Mouse (Mus musculus): ENCODE measurements around the gene Arap2. TPM values are rescaled to one million over a fixed set of nuclear protein-coding genes. Genes with fewer than 3 reads are reported as not detected.
A peak's percentile ranks its signal among the peaks of the same experiment; 100 is the strongest.

Arap2 gene
- 59.8 and 69.9 TPM in 2 replicates for total RNA-seq (2017)

DNA sequence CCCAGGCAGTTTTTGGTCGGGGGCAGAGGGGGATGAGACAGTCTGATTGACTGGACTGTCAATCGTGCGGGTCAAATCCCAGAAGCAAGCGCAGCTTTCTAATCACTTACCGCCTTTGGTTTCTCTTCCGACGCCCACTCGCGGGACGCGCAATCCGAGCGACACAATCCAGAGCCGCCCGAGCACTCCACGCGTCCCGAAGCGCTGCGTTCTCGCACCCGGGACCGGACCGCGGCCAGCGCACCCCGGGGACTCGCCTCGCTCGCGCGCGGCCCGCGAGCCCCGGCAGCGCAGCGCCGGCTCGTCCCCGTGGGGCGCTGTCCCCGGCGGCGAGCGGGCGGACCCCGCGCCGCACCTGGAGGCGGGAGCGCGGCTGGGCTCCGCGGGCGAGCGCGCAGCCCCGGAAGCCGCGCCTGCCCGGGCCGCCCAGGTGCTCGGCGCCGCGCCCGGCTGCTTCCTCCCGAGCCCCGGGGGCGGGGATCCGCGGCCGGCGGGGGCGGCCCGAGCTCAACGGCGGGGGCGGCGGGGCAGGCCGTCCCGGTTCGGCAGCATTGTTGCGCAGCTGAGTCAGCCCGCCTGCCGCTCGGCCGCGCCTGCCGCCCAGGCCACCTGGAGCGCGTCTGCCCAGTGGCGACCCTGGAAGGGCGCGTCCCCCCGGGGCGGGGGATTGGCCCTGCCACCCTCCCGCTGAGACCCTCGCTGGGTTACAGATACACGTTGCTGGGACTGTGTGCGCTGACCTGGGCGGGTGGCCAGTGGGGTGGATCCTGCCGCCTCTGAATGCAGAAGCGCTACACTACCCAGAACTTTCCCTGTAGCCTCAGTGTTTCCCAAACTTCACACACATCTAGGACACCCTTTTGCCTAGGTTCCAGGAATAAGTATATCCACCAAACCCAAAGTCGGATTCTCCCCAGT, at the start of gene Arap2:
Gene Arap2, minus strand, starts transcription at position 376 of the 918 bp plus-strand sequence.
- ATAC-seq (ENCODE audit: extremely low read depth, insufficient number of reproducible peaks, low FRiP score, poor library complexity, severe bottlenecking): peak; percentile 61

DNA sequence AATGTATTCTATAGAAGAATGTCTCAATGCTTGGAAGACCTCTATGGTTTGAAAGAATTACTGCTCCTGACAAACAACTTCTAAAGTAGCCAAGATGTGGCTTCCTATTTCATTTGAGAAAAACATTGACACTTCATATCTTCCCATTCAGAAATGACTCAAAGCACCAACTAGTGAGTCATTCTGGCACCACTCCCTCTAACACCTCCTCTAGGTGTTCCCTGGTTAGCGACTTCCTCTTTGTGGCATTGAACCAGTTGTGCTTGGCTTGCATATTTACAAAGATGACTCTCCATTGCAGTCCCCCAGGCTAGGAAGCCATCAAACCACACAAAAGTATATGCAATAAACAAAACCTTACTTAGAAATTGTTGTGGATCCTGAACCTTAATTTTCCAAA, 49.8 kb upstream of the Arap2 start:
- peak; percentile 97 for ATAC-seq (ENCODE audit: extremely low read depth, insufficient number of reproducible peaks, low FRiP score, poor library complexity, severe bottlenecking)

DNA sequence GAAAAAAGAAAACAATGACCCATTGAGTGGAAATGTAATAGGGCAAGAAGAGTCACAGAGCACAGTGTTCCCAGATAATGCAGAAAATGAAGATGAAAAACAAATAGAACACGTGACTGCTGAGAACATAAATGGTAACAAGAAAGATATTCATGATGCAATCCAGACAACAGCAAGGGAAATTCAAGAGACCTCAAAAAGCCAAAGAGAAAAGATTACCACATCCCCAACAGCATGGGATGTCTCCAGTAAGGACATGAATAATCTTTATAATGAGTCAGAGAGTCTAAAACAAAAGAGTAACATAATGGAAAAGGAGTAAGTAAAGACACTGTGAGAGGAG, 48.1 kb upstream of the Arap2 start:
- ATAC-seq (ENCODE audit: extremely low read depth, insufficient number of reproducible peaks, low FRiP score, poor library complexity, severe bottlenecking): no peak

DNA sequence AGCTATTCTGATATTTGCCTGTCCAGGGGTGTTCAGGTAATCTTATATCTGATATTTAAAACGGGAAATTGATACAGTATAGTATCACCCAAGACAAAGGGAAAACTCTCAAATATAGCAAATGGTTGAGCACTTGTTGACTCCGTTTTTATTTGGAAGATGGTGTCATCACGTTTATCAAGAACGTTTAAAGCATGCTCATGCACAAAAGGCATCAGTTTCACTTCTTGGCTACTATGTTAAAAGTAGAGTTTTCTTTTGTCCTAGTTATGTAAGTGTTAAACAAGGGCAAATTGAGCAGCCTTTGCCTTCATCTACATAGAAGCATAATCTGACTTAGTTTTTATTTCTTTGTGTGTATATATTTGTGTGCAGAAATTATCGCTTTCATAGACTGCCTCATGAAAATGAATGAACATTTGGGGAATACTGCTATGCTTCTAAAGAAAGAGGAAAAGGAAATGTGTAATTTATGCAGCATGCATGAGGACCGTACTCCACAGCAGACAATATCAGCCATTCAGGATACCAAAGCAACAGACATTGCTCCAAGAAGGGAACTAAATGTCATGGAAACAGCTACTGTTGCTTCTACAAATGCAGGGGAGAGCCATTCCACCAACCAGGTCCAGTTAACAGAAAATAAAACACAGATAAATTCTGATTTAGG, 47.6 kb upstream of the Arap2 start, which contains the start of gene Dthd1:
Gene Dthd1, plus strand, starts transcription at position 422 of the 670 bp plus-strand sequence.
- ATAC-seq (ENCODE audit: extremely low read depth, insufficient number of reproducible peaks, low FRiP score, poor library complexity, severe bottlenecking): no peak

DNA sequence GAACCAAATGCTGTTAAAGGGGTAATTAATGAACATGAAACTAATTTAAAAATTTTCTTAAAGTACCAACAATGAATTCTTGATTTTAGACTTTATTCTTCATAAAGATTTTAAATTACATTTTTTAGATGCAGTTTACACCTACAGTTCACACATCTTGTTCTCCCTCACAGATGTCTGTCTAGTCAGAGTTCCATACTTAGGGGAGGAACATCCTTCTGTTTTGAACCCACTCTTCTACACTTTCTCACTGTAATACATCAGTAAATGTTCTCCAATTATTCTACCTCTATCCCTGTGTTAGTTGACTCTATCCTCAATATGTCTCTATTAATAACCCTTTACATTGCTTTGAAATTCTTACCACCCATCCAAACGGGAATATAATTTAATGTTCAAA, 26.8 kb upstream of the Arap2 start:
- ATAC-seq (ENCODE audit: extremely low read depth, insufficient number of reproducible peaks, low FRiP score, poor library complexity, severe bottlenecking): no peak

DNA sequence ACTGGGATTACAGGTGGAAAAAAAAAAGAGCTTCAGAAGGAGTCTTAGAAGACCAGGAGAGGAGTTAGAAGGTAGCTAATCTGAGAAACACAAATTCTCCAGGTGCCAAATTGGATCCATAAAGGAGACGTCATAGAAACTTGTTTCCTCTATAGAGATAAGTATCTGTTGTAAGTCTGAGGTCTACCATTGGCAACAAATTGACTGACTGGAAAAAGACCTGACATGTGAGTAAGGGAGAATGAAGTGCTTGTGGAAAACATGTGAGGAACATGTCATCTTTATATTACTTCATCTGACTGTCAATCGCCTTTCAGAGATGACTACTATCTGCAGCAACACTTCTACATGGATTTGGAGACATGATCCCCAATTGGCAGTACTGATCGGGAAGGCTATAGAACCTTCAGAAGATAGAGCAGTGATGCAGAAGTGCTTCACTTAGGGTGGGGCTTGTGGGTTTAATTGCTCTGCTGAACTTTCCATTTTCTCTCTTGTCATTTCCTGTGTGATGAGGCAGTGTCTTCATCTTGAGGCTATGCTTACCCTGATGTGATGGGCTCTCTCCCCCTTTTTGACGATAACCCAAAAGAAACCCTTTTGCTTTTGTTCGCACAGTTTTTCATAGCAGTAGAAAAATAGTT, 25.1 kb upstream of the Arap2 start:
- peak; percentile 92; the same call in 1 of the 2 replicates for ATAC-seq (ENCODE audit: extremely low read depth, insufficient number of reproducible peaks, low FRiP score, poor library complexity, severe bottlenecking)

DNA sequence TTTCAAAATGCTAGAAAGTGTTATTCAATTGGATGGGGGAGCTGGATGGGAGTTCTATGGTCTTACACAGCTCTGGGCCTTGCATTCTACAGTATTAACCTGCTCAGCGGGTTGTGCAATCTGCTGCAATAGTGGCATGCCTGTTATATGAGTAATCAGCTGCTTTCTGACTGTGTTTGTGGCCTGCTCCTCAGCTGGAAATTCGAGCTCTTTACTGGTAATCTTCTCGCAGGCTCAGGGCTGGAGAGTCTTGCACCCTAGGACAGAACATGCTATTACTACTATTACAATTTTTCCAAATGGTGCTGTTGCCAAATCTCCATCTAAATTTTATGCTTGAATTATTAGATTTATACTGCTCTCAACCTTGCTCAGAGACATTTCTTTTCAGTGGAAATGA, 20.9 kb upstream of the Arap2 start:
- ATAC-seq (ENCODE audit: extremely low read depth, insufficient number of reproducible peaks, low FRiP score, poor library complexity, severe bottlenecking): no peak

DNA sequence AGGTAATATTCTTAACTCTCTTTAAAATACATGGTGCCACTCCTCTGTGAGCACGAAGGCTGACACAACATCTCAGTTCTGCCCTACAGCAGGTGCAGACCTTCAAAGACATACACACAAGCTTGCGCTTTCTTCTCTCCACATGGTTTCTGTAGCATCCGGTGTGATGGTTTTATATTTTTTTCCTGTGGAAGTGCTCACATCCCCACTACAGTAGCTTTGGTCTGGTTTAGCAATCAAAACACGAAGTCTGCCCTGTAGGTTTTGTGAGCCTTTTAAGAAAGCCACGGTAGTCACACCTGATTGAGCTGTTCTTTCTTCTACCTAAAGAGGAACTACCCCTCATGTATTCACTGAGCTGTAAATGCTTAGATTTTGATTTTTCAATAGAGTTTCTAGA, 12.7 kb upstream of the Arap2 start:
- peak; percentile 93 for ATAC-seq (ENCODE audit: extremely low read depth, insufficient number of reproducible peaks, low FRiP score, poor library complexity, severe bottlenecking)

DNA sequence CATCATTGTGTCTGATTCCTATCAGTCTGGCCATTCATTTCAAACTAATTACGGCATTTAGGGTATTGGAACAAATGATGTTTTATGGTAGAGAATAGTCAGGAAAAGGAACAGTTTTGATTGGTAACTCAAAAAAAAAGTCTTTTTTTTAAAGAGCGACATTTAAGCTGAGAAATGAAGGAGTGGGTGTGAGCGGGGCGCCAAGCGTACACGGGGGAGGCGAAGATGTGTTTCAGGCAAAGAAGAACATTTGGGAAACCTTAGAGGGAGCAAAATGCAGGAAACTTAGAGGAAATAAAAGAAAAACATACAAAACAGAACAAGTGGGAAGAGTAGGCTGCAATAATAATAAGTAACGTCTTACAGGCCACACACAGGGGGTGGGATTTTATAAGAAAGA, 11.8 kb upstream of the Arap2 start:
- ATAC-seq (ENCODE audit: extremely low read depth, insufficient number of reproducible peaks, low FRiP score, poor library complexity, severe bottlenecking): no peak

DNA sequence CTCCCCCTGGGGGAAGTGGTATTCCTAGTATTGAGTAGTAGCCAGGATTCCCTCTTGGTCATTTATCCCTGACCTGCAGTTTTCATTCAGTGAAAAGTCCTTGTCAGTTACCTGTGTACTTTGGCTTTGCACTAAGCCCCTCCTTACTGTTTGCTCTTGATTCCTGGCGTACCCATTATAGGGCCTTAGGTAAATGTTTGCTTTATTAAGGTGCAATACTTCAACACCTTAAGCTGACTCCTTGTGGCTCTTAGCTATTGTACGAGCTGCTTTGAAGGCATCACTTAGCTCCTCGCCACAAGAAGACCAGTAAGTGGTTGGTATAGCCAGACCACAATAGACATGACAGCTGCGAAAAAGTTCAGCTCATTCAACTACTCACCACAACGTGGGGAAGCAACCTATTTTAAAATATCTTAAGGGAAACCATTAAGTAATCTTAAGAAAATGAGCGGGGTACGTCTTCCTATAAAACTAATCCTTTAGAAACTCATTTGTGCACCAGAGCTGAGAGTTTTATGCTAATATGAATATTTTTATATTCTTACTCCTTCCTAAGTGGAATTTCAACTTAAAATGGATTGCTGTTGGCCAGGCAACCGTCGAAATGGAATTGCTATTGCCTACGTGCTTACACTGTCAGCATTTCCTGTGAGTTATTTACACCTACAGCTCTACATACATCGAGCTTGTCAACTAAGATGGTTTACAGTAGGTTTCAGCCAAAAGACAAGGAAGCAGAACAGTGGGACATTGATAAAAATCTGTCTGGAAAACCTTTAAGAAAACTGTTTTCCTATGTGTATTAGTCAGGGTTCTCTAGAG, 6.0 kb upstream of the Arap2 start:
- no peak for ATAC-seq (ENCODE audit: extremely low read depth, insufficient number of reproducible peaks, low FRiP score, poor library complexity, severe bottlenecking)

DNA sequence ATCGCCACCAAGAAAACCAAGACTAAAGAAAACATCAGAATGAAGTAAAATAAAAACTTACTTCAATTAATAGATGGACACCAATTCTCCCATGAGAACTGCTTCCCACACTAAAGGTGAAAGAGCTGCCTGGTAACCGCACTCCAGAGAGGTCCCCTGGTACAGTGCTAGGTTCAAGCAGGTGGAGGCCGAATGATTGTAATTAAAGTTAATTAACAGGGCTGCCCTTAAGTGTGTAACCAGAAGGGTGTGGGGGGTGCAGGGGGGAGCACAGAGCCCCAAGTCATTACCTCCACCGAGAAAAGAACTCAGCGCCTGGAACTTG, 538 bp downstream of the Arap2 start:
- ATAC-seq (ENCODE audit: extremely low read depth, insufficient number of reproducible peaks, low FRiP score, poor library complexity, severe bottlenecking): peak; percentile 16; the same call in 1 of the 2 replicates

DNA sequence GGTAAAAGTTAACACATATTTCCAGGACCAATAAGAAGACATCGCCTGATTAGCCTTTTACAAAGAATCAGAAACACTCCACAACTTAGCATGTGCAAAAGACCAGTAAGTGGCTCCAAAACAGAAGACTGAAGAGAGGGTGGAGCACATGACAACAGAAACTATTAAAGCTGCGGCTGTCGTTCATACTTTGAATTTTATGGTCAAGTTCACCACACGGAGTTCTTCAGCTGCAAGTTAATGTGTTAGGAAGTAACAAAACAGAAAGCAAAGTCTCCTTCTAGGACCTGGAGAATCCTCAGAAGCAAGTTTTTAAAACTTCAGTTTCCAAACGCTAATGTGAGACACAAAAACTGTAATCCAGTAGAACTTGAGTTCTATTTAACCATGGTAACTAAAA, 1.8 kb downstream of the Arap2 start:
- ATAC-seq (ENCODE audit: extremely low read depth, insufficient number of reproducible peaks, low FRiP score, poor library complexity, severe bottlenecking): no peak

DNA sequence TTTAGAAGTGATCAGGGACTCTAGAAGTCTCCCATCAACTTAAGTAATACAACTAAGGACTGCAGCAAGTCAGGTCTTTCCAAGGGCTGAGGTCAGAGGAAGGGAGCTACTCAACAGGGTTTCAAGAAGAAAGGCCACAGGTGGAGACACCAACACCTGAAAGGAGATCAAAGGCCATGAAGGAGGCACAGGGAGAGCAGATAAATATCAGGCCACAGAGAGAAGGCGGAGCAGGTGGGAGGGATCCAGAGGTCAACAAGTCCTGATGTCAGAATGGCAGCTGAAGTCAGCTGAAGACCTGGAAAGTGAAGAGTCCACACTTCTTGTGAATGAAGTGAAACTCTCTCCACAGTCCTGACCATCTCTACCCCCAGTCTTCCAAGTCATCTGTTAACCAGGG, 2.9 kb downstream of the Arap2 start:
- ATAC-seq (ENCODE audit: extremely low read depth, insufficient number of reproducible peaks, low FRiP score, poor library complexity, severe bottlenecking): no peak

DNA sequence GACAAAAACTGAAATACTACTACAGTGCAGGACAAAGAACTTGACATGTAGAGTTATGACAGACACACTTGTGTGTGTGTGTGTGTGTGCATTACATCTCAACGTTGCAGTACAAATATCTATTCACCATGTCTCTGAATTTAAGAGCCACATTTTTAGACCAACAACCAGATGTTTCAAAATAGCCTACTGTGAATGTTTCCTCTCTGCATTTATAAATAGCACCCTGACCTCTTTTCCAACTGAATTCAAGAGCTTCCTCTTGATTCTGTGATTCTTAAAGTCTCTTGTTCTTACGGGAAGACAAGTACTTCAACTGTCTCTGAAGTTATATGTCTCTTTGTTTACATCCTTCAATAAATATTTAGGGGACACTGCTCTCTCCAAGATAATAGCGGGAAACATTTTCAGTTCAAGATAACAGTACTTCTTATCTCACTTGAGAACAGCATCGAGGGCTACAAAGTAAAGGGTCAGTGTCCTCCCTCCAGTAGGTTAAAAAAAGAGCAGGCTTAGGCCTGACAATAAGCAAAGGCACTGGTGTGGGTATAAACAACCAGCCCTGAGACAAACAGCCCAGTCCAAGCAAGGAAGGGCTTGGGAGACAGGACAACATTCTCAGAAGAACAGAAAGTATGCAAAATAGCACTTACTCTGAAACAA, 3.5 kb downstream of the Arap2 start:
- no peak for ATAC-seq (ENCODE audit: extremely low read depth, insufficient number of reproducible peaks, low FRiP score, poor library complexity, severe bottlenecking)

DNA sequence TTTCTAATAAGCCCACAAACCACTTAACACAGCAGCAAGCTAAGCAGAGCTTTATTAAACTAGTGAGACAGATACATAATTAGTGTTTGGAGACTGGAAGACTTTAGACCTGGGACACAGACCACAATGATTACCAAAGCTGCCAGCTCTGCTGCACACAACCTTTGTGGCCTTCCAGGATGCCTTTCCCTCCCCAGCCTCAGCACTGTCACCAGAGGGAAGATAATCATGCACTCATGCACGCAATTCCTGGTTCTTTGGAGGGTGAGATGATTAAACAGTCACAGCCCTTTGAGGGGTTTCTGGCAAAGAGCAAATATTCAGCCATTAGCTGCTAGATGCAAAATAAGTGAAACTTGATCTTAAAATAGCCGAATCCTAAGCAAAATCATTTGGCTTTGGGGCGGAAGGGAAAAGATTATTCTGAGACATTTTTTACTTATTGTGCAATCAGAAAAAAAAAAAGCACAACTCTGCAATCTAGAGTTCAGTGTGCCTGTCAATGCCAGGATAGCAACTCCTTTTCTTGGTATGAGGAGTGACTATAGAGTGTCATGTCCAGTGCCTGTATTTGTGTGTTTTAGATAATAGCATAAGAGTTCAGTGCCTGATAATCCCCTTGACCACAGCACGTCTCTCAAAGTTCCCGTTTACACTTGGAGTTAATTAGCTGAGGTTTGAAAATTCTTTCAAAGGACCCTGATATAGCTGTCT, 5.0 kb downstream of the Arap2 start:
- ATAC-seq (ENCODE audit: extremely low read depth, insufficient number of reproducible peaks, low FRiP score, poor library complexity, severe bottlenecking): no peak

DNA sequence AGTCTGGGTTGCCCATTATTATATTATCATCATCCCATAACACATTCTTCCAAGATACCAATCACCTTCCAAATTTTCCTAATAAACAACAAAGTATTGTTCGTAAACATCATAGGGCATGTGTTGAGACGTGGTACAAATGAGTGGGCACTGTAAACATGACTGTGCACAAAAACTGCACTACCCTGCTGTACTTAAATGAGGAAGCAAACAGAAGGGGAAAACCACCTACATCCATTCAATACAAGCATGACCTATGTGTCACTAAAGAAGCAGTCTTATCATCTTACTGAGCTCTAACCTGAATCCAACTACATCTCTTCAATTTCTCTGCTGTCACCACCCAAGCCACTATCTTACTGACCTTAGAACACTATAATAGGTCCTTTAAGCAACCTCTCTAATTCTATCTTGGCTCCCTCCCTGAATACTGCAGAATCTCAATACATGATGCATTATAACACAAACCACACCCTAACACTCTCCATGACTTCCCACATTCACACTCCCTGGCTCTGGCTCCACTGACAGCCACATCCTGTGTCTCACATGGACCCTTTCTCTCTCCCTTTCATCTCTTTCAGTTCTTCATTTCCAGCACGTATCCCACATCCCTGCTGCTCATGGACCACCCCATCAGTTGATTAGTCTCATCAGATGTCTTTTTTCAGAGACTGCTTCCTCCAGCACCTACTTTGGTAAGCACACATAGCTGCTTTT, 10.0 kb downstream of the Arap2 start:
- peak; percentile 80; the same call in 1 of the 2 replicates for ATAC-seq (ENCODE audit: extremely low read depth, insufficient number of reproducible peaks, low FRiP score, poor library complexity, severe bottlenecking)

DNA sequence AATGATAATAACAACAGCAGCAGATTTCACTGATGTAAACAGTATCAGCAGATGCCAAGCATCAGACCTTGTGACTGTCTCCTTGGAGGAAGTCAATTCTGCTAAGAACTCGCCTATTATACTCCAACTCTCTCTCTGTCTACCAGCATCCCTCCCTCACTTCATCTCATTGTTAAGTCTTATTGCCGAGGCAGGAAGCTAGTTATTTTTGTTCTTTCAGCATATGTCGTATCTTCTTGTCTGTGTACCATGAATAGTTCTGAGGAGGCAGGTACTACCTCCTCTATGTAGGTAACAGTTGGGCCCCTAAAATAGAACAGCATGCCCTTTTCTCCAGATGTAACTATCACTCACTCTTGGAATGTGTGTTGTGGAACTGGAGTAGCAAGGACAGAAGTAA, 13.0 kb downstream of the Arap2 start:
- no peak; the same call in 1 of the 2 replicates for ATAC-seq (ENCODE audit: extremely low read depth, insufficient number of reproducible peaks, low FRiP score, poor library complexity, severe bottlenecking)

All from neutrophil, adult 5-6 weeks (primary cell).